Mouse (Mus musculus): ENCODE data around the gene BC029722.

Gene BC029722

DNA sequence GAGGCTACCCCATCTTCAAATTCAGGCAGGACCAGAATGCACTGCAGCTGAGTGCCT lies at the start of gene BC029722:
TSS of gene BC029722 (minus strand) at position 35 of the 57 bp plus-strand sequence.
- Histone ChIP-seq H3K4me3 (replicated peaks; ENCODE audit: low read length) (peak within 1 kb of the TSS; percentile 90), H3K9me3 (ENCODE audit: low read length) (no peaks in the 10 kb centered on the region), H3K4me1 (replicated peaks; ENCODE audit: low read depth, low read length) (peaks cover 62% of the 10 kb centered on the region), H3K36me3 (ENCODE audit: insufficient read depth, low read length) (peaks cover 56% of the 10 kb centered on the region), H3K27me3 (ENCODE audit: insufficient read depth, low read length) (no peaks in the 10 kb centered on the region)
- TF ChIP-seq CTCF (conservative IDR thresholded peaks at IDR 0.05; ENCODE audit: low read length) (no peak), POU5F1 (IDR thresholded peaks at IDR 0.05; ENCODE audit: borderline replicate concordance, low read length) (no peak), NANOG (IDR thresholded peaks at IDR 0.05; ENCODE audit: borderline replicate concordance, low read length) (no peak)

DNA sequence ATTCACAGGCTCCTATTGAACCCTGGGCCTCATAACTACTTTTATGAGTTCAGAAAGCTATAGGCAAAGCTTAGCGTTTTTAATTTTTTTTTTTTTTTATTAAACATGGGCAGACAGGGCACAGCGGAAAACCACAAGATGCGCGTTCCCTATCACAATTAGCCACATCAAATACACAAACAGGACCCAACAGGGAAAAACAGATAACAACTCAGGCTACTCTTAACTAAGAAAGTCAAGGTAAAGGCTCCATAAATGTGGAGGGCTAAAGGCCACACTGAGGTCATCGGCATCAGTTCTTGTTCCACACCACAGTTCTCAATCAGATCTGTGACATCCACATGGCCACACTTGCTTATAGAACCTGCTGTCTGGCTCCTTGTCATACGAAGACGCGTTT lies 49.1 kb upstream of the BC029722 start:
- peaks cover 9% of the 10 kb centered on the region; the same call in 1 of the 2 replicates for H3K4me1 ChIP-seq (replicated peaks; ENCODE audit: low read depth, low read length)
- H3K4me3 ChIP-seq (replicated peaks; ENCODE audit: low read length), result no peak overlapping the region
- TF ChIP-seq CTCF (conservative IDR thresholded peaks at IDR 0.05; ENCODE audit: low read length) (no peak), NANOG (IDR thresholded peaks at IDR 0.05; ENCODE audit: borderline replicate concordance, low read length) (no peak), POU5F1 (IDR thresholded peaks at IDR 0.05; ENCODE audit: borderline replicate concordance, low read length) (no peak)
- H3K27me3 ChIP-seq (ENCODE audit: insufficient read depth, low read length), result no peaks in the 10 kb centered on the region
- H3K36me3 ChIP-seq (ENCODE audit: insufficient read depth, low read length), result peaks cover 49% of the 10 kb centered on the region
- H3K9me3 ChIP-seq (ENCODE audit: low read length), result no peaks in the 10 kb centered on the region

DNA sequence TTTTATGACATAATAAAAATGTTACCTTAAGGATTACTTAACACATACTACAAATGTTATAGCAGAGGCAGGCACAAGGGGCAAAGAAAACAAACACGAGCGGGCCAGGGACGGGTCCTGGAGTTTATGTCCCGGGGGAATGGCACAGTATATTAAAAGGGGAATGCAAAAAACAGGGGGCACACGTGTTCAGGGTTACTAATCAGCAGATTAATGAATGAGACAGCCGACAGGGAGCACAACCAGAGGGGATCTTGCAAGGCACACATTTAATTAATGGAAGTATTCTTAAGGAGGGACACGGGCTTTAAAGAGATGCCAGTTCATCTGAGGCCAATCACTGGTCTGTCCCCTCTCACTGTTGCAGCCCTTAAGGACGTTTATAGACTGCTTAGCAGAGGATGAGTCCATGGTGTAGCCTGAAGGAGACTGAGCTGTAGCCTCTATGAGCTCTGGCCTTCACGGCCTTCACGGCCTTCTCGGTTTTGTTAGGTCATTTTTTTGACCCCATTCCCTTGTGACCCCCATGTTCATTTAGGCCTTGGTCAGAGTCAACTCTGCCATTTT lies 44.2 kb upstream of the BC029722 start:
- Histone ChIP-seq H3K36me3 (ENCODE audit: insufficient read depth, low read length) (peaks cover 54% of the 10 kb centered on the region), H3K4me3 (replicated peaks; ENCODE audit: low read length) (no peak overlapping the region), H3K4me1 (replicated peaks; ENCODE audit: low read depth, low read length) (no peaks in the 10 kb centered on the region; the same call in 1 of the 2 replicates), H3K9me3 (ENCODE audit: low read length) (peaks cover 29% of the 10 kb centered on the region), H3K27me3 (ENCODE audit: insufficient read depth, low read length) (no peaks in the 10 kb centered on the region)
- TF ChIP-seq NANOG (IDR thresholded peaks at IDR 0.05; ENCODE audit: borderline replicate concordance, low read length), result no peak
- TF ChIP-seq CTCF (conservative IDR thresholded peaks at IDR 0.05; ENCODE audit: low read length), result no peak
- TF ChIP-seq POU5F1 (IDR thresholded peaks at IDR 0.05; ENCODE audit: borderline replicate concordance, low read length), result no peak

DNA sequence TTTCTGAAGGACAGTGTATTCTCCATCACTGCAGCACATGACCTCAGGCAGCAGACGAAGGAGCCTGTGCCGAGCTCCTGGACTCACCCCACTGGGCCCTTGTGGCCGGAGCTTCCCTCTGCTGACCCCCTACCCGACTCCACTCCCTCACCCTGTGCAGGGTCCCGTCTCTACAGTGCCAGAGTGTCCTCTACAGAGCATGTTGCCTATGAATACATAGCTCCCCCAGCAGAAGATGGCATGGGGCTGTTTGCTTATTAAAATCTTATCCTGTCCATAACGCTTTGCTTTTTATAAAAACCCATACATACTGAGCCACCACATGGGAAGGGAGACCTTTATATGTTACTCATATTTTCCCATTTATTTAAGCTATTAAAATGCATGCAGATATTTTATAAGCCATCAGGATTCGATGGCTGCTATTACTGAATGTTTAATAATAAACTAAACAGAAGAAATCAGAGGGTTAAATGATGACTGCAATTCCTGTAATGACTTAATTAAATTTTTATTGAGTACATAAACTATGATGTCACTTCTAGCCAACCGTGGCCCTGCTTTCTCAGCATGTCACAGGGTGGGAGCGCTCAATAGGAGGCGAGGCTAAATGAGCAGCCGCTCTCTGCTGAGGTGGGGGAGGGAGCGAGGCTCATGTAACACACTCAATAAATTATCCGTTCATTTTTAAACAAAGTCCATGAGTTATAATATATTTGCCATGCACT lies 43.5 kb upstream of the BC029722 start:
- Histone ChIP-seq H3K4me3 (replicated peaks; ENCODE audit: low read length) (no peak overlapping the region), H3K27me3 (ENCODE audit: insufficient read depth, low read length) (no peaks in the 10 kb centered on the region), H3K9me3 (ENCODE audit: low read length) (peaks cover 35% of the 10 kb centered on the region), H3K36me3 (ENCODE audit: insufficient read depth, low read length) (peaks cover 53% of the 10 kb centered on the region), H3K4me1 (replicated peaks; ENCODE audit: low read depth, low read length) (no peaks in the 10 kb centered on the region; the same call in 1 of the 2 replicates)
- TF ChIP-seq POU5F1 (IDR thresholded peaks at IDR 0.05; ENCODE audit: borderline replicate concordance, low read length) (no peak), NANOG (IDR thresholded peaks at IDR 0.05; ENCODE audit: borderline replicate concordance, low read length) (no peak)

DNA sequence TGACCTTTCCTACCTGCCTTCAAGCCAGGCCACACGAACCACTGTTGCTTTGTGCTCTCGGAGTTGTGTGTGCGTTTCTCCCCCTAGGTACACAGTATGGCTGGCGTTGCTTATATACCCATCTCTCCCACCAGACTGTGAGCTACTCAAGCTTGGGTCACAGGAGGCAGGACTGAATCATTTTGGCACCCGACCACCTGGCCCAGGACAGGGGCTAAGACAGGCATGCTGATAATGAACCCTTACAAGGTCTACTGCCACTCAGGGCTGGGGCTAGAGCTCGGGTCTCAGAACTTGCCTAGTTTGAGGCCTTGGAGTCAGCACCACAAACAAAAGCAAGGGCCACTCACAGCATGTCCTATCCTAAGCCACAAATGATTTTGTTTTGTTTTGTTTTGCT lies 42.4 kb upstream of the BC029722 start:
- TF ChIP-seq CTCF (conservative IDR thresholded peaks at IDR 0.05; ENCODE audit: low read length), result no peak
- no peak for TF ChIP-seq POU5F1 (IDR thresholded peaks at IDR 0.05; ENCODE audit: borderline replicate concordance, low read length)
- no peak for TF ChIP-seq NANOG (IDR thresholded peaks at IDR 0.05; ENCODE audit: borderline replicate concordance, low read length)
- no peaks in the 10 kb centered on the region for H3K27me3 ChIP-seq (ENCODE audit: insufficient read depth, low read length)
- no peak overlapping the region for H3K4me3 ChIP-seq (replicated peaks; ENCODE audit: low read length)
- peaks cover 54% of the 10 kb centered on the region for H3K36me3 ChIP-seq (ENCODE audit: insufficient read depth, low read length)
- peaks cover 47% of the 10 kb centered on the region for H3K9me3 ChIP-seq (ENCODE audit: low read length)
- no peaks in the 10 kb centered on the region; the same call in 1 of the 2 replicates for H3K4me1 ChIP-seq (replicated peaks; ENCODE audit: low read depth, low read length)

DNA sequence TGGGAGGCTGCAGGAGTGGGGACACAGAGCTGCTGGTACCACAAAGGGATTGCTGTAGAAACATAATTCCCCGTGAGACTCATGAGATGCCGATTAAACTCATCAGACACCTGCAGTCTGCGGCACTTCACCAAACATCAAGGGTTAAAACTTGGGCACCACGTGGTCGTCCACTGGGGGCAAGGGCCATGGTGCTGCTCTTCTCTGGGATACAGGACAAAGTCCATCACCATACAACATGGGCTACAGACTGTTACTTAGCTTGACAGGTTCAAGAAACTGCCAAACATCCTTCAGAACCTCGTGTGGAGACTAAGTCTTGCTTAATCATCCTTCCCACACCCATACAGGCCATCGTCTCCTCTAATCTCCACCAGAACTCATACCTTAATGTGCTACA lies 40.9 kb upstream of the BC029722 start:
- no peaks in the 10 kb centered on the region for H3K27me3 ChIP-seq (ENCODE audit: insufficient read depth, low read length)
- TF ChIP-seq NANOG (IDR thresholded peaks at IDR 0.05; ENCODE audit: borderline replicate concordance, low read length) (no peak), CTCF (conservative IDR thresholded peaks at IDR 0.05; ENCODE audit: low read length) (no peak), POU5F1 (IDR thresholded peaks at IDR 0.05; ENCODE audit: borderline replicate concordance, low read length) (no peak)
- H3K4me3 ChIP-seq (replicated peaks; ENCODE audit: low read length), result no peak overlapping the region
- peaks cover 53% of the 10 kb centered on the region for H3K9me3 ChIP-seq (ENCODE audit: low read length)
- H3K36me3 ChIP-seq (ENCODE audit: insufficient read depth, low read length), result peaks cover 65% of the 10 kb centered on the region
- no peaks in the 10 kb centered on the region; the same call in 1 of the 2 replicates for H3K4me1 ChIP-seq (replicated peaks; ENCODE audit: low read depth, low read length)

DNA sequence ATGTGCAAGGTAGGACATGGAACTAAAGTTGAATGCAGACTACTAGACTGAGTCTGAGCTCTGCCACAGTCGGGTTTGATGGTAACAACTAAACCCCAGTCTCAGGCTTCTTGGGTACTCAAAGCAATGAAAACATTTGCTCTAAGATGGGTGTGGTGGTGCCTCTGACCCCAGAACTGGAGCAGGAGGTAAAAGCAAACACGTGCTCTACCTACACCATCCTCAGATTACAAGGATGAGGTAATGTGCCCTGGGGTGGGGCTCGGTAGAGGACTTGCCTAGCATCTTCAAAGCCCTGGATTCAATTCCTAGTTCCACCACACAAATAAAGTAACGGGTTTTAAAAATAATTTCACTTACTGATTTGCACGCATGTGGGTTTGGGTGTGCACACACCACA lies 33.3 kb upstream of the BC029722 start:
- TF ChIP-seq CTCF (conservative IDR thresholded peaks at IDR 0.05; ENCODE audit: low read length), result no peak
- TF ChIP-seq POU5F1 (IDR thresholded peaks at IDR 0.05; ENCODE audit: borderline replicate concordance, low read length), result no peak
- no peak for TF ChIP-seq NANOG (IDR thresholded peaks at IDR 0.05; ENCODE audit: borderline replicate concordance, low read length)
- Histone ChIP-seq H3K4me3 (replicated peaks; ENCODE audit: low read length) (no peak overlapping the region), H3K27me3 (ENCODE audit: insufficient read depth, low read length) (no peaks in the 10 kb centered on the region), H3K4me1 (replicated peaks; ENCODE audit: low read depth, low read length) (peaks cover 27% of the 10 kb centered on the region), H3K36me3 (ENCODE audit: insufficient read depth, low read length) (peaks cover 80% of the 10 kb centered on the region), H3K9me3 (ENCODE audit: low read length) (peaks cover 15% of the 10 kb centered on the region)

DNA sequence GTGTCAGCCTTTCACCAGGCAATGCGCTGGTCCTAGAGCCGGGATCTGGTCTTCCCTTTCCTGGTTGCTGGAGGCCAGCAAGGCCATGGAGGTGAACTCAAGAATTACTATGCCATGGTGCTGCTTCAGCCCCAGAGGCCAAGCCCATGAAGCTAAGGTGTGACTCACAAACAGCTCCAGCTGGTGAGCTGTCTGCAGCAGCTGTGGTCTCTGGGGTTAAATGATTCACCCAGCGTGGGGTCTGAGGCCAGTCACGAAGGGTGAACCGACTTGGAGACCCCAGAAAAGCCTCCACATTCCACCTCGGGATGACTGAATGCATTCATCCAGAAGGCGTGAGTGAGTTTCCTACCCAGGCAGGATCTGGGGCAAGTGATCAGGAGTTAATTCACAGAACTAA lies 30.9 kb upstream of the BC029722 start:
- Histone ChIP-seq H3K4me1 (replicated peaks; ENCODE audit: low read depth, low read length) (peaks cover 27% of the 10 kb centered on the region), H3K36me3 (ENCODE audit: insufficient read depth, low read length) (peaks cover 82% of the 10 kb centered on the region), H3K27me3 (ENCODE audit: insufficient read depth, low read length) (no peaks in the 10 kb centered on the region), H3K4me3 (replicated peaks; ENCODE audit: low read length) (no peak overlapping the region), H3K9me3 (ENCODE audit: low read length) (no peaks in the 10 kb centered on the region)
- TF ChIP-seq NANOG (IDR thresholded peaks at IDR 0.05; ENCODE audit: borderline replicate concordance, low read length), result no peak
- no peak for TF ChIP-seq POU5F1 (IDR thresholded peaks at IDR 0.05; ENCODE audit: borderline replicate concordance, low read length)
- TF ChIP-seq CTCF (conservative IDR thresholded peaks at IDR 0.05; ENCODE audit: low read length), result no peak

DNA sequence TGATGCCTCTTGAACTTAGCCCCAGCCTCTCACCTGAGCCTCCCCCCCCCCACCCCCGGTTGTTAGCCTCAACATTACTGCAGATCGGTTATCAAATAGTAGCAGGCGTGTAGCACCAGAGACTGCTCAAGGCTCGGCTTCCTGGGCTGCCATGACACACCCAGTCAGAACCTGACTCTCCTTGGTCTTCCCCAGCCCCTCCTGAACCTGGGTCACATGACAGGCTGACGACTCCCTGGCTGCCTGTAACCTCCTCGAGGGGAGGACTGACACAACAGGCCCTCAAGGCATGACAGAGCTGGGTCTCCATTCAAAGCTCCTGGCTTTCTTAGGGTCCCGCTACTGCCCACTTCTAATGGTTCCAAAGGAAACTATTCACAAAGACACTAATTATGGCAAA lies 30.2 kb upstream of the BC029722 start:
- H3K27me3 ChIP-seq (ENCODE audit: insufficient read depth, low read length), result no peaks in the 10 kb centered on the region
- no peak for TF ChIP-seq POU5F1 (IDR thresholded peaks at IDR 0.05; ENCODE audit: borderline replicate concordance, low read length)
- TF ChIP-seq NANOG (IDR thresholded peaks at IDR 0.05; ENCODE audit: borderline replicate concordance, low read length), result no peak
- TF ChIP-seq CTCF (conservative IDR thresholded peaks at IDR 0.05; ENCODE audit: low read length), result no peak
- H3K9me3 ChIP-seq (ENCODE audit: low read length), result no peaks in the 10 kb centered on the region
- peaks cover 27% of the 10 kb centered on the region for H3K4me1 ChIP-seq (replicated peaks; ENCODE audit: low read depth, low read length)
- H3K4me3 ChIP-seq (replicated peaks; ENCODE audit: low read length), result no peak overlapping the region
- H3K36me3 ChIP-seq (ENCODE audit: insufficient read depth, low read length), result peaks cover 88% of the 10 kb centered on the region

All from E14TG2a.4 (cell line).